Mouse (Mus musculus) forebrain, embryonic 16.5 days (tissue): ENCODE measurements around the gene Pxt1. TPM values are rescaled to one million over a fixed set of nuclear protein-coding genes. Genes with fewer than 3 reads are reported as not detected.

Experiments
- ATAC-seq: fragments of 200-750 bp; cut with Nextera tagmentation; 2 replicates; pipeline ENCODE4 v1.8.0; 2017; ENCODE audit warnings: mild to moderate bottlenecking, moderate library complexity
- H3K27ac ChIP-seq: fragments of 300-500 bp; sonication (generic); 2 replicates; pipeline ENCODE4 v1.5.1; 2014; ENCODE audit warnings: low read length, control low read depth
- H3K27me3 ChIP-seq: fragments of 300-500 bp; sonication (generic); replicated peaks from 2 replicates; pipeline ENCODE4 v1.6.1; 2014; ENCODE audit warnings: low read length; ENCODE audit not compliant: control insufficient read depth, insufficient read depth
- H3K36me3 ChIP-seq: fragments of 300-500 bp; sonication (generic); 2 replicates; pipeline ENCODE4 v1.6.1; 2014; ENCODE audit not compliant: control insufficient read depth, insufficient read depth
- H3K4me1 ChIP-seq: fragments of 300-500 bp; sonication (generic); replicated peaks from 2 replicates; pipeline ENCODE4 v1.6.1; 2014; ENCODE audit warnings: low read length; ENCODE audit not compliant: control insufficient read depth, insufficient read depth
- H3K4me2 ChIP-seq: fragments of 300-500 bp; sonication (generic); 2 replicates; pipeline ENCODE4 v1.6.1; 2014; ENCODE audit warnings: mild to moderate bottlenecking, low read length, control low read depth
- H3K4me3 ChIP-seq: fragments of 300-500 bp; sonication (generic); replicated peaks from 2 replicates; pipeline ENCODE4 v1.5.1; 2014; ENCODE audit warnings: mild to moderate bottlenecking, low read length, control low read depth
- H3K9ac ChIP-seq: fragments of 300-500 bp; sonication (generic); replicated peaks from 2 replicates; pipeline ENCODE4 v1.6.1; 2014; ENCODE audit warnings: low read depth, low read length, control low read depth
- H3K9me3 ChIP-seq: fragments of 300-500 bp; sonication (generic); 2 replicates; pipeline ENCODE4 v1.6.1; 2016; ENCODE audit warnings: low read length; ENCODE audit not compliant: control insufficient read depth
- WGBS: fragments of 180-500 bp; shearing (Covaris S2); extraction: QIAGEN DNeasy Blood & Tissue Kit; methylation state at CpG from one replicate; pipeline ENCODE4 v1.1.7; 2014; 5-methylcytosine and 5-hydroxymethylcytosine counted together
- polyA plus RNA-seq: library from polyadenylated mRNA; unstranded; fragments of >200 nt; fragmentation: Nextera tagmentation; extraction: Ambion mirVana; gene quantifications from 2 replicates; pipeline ENCODE4 v1.2.1, GENCODE M21; 2015

The Pxt1 gene
- polyA plus RNA-seq, 1 experiment from 2014 or later: not detected

DNA sequence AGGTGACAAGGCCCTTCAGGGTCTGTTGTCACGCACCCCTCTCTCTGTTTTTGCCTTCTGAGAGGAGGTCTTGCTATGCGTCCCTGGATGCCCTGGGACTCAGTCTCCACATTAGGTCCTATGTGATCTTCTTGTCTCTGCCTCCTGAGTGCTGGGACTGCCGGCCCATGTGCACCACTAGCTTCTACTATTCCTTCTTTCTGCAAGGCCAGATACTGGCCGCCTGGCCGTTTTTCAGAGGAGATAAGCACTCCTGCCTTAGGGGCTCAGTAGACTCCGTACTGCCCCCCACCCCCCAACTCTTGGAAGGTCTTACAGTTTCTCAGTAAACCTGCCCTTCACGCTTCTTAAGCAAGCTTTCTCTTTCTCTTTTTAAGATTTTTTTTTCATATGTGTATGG lies 7.5 kb downstream of the Pxt1 start:
- no peak for ATAC-seq
- Histone ChIP-seq H3K4me2 (no peak overlapping the region), H3K27ac (no peak overlapping the region), H3K36me3 (no peaks in the 10 kb centered on the region), H3K4me1 (no peaks in the 10 kb centered on the region), H3K9me3 (no peaks in the 10 kb centered on the region), H3K4me3 (no peak overlapping the region), H3K9ac (no peak overlapping the region), H3K27me3 (no peaks in the 10 kb centered on the region)
- WGBS: 91% methylated on average over 7 of the region's 7 CpGs

DNA sequence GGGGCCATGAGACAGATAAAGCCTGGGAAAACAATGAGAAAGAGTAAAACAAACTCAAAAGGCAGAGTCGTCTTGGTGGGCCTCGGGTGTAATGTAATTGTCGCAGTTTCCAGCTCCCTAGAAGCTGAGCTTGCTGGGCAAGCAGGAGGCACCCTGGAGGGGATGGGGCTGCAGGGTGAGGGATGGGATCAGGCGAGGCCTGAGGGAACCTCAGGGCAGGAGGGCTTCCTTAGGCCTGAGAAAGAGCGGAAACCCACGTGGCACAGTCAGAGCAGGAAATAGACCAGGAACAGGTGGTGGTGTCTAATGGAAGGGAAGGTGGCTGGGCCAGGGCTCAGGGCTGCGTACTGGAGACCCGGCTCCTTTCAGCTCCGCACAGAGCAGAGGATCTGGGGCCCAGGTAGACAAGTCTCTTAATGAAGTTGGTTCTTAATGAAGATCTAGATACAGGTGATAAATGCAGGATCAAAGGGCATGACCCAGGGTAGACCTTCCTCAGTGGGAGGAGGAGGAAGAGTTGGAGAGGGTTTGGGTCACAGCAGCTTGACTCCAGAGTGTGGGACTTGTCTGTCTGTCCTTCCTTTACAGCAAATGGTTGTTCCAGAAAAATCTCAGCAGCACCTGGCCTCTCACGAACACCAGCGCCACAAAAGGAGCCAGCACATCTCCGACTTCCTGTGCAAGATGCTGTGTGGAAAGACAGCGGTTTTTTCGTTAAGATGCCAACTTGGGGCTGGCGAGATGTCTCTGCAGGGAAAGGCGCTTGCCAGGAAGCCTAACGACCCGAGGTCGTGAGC lies 9.3 kb downstream of the Pxt1 start:
- H3K27me3 ChIP-seq: no peaks in the 10 kb centered on the region
- H3K9ac ChIP-seq: no peak overlapping the region
- H3K4me3 ChIP-seq: no peak overlapping the region
- 74% methylated on average over 19 of the region's 19 CpGs for WGBS
- H3K27ac ChIP-seq: no peak overlapping the region
- no peaks in the 10 kb centered on the region for H3K9me3 ChIP-seq
- no peaks in the 10 kb centered on the region for H3K36me3 ChIP-seq
- H3K4me2 ChIP-seq: no peak overlapping the region
- H3K4me1 ChIP-seq: peaks cover 8% of the 10 kb centered on the region
- ATAC-seq: no peak

DNA sequence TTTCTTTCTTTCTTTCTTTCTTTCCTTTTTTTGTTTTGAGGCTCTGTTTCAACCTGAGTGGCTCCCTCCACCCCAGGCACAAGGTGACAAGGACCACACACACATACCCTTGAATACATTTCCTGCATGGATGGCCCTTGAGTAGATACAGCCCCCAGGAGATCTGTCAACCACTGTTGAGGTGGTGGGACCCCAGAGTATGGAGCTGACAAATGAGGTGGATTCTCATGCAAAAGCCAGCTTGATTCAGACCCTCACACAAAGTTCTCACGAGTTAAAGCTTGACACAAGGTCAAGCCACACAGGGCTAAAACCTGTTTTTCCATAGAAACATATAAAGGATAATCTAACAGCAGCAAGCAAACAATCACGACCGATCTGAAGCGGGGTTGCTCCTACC lies 11.4 kb downstream of the Pxt1 start:
- H3K9me3 ChIP-seq: no peaks in the 10 kb centered on the region
- 87% methylated on average over 4 of the region's 4 CpGs for WGBS
- peaks cover 8% of the 10 kb centered on the region for H3K4me1 ChIP-seq
- H3K27ac ChIP-seq: no peak overlapping the region
- H3K36me3 ChIP-seq: no peaks in the 10 kb centered on the region
- no peak overlapping the region for H3K4me3 ChIP-seq
- H3K27me3 ChIP-seq: no peaks in the 10 kb centered on the region
- no peak overlapping the region for H3K9ac ChIP-seq
- ATAC-seq: no peak
- no peak overlapping the region for H3K4me2 ChIP-seq

DNA sequence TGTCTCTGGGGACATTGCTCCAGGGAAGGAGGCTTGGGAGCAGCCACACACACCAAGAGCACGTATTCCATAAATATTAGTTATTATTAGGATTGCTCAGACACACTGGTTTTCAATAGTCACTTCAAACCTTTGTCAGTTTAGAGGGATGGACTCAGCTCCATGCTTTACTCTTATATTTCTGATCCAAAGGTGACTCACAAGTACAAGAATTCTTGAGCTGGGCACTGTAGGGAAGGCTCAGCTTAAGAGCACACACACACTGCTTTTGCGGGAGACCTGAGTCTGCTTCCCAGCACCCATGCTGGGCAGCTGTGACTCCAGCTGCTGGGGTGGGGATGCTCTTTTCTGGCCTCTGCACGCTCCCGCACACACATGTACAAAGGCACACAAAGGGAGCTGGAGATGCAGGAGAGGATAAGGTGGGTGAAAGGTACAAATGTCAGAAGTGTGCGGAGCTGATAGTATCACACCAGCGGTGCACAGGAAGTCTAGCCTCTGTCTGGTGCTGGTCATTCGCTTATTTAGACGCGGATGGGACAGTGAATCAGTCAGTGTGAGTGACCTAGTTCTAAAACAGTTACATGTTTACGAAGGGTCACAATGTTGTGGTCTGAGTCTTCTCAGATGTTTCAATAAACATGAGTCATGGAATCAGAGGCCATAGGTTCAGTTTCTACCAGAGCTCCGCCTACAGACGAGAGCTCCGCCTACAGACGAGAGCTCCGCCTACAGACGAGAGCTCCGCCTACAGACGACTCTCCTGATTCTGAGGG lies 12.0 kb downstream of the Pxt1 start:
- H3K27ac ChIP-seq: no peak overlapping the region
- no peaks in the 10 kb centered on the region for H3K27me3 ChIP-seq
- H3K9ac ChIP-seq: no peak overlapping the region
- no peak for ATAC-seq
- no peak overlapping the region for H3K4me2 ChIP-seq
- H3K36me3 ChIP-seq: no peaks in the 10 kb centered on the region
- H3K4me3 ChIP-seq: no peak overlapping the region
- WGBS: 92% methylated on average over 18 of the region's 18 CpGs
- H3K4me1 ChIP-seq: peaks cover 8% of the 10 kb centered on the region
- no peaks in the 10 kb centered on the region for H3K9me3 ChIP-seq

DNA sequence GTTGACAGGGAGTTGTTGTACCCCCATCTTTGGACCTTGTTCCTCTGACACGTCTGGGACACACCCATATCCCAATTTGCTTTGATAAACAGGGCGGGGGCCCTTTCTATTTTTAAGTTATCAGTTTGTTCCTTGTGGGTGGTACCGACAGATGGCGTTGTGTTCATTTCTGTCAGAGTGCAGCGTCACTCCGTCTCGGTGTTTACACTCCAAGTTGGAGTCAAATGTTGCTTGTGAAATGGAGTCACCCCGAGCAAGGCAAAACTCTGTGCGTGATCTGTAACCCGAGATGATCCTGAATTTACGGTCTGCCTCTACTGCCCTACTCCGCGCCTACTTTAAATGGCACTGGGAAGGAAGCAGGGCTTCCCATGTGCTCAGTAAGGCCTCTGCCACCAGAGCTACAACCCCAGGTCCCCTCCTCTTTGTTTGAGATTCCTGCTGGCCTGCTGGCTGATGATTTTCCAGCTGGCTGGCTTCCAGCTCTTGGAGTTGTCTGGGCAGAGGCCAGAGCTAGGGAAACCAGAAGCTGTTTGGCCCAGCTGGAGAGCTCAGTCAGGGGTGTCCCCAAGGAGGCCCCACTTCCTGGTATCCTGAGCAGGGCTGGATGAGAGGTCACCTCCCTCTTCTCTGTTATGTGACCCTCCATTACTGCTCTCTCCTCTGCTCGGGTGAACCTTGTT lies 13.1 kb downstream of the Pxt1 start:
- Histone ChIP-seq H3K4me1 (peaks cover 8% of the 10 kb centered on the region), H3K4me2 (peak overlapping the region; percentile 7; the same call in 1 of the 2 replicates), H3K27me3 (no peaks in the 10 kb centered on the region), H3K27ac (no peak overlapping the region; the same call in 1 of the 2 replicates), H3K9ac (no peak overlapping the region), H3K4me3 (no peak overlapping the region), H3K9me3 (no peaks in the 10 kb centered on the region), H3K36me3 (no peaks in the 10 kb centered on the region)
- WGBS: 25% methylated on average over 14 of the region's 14 CpGs
- ATAC-seq: peak; percentile 63

DNA sequence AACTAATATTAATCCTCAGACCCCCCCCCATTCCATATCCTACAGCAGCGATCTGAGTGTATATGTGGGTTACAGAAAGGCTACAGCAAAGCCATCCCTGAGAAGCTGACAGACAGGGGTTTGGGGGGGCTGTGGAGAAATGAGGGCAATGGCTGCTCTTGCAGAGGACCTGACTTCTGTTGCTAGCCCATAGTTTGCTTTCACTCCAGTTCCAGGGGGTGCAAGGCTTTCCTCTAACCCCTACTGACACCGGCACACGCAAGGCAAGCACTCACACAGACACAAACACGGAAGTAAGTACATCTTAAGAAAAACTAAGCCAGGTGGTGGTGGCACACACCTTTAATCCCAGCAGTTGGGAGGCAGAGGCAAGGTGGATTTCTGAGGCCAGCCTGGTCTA lies 14.3 kb downstream of the Pxt1 start:
- no peak for ATAC-seq
- Histone ChIP-seq H3K4me2 (no peak overlapping the region), H3K36me3 (no peaks in the 10 kb centered on the region), H3K4me3 (no peak overlapping the region), H3K4me1 (peaks cover 8% of the 10 kb centered on the region), H3K9me3 (no peaks in the 10 kb centered on the region), H3K9ac (no peak overlapping the region), H3K27me3 (no peaks in the 10 kb centered on the region), H3K27ac (no peak overlapping the region)
- 93% methylated on average over 4 of the region's 4 CpGs for WGBS

DNA sequence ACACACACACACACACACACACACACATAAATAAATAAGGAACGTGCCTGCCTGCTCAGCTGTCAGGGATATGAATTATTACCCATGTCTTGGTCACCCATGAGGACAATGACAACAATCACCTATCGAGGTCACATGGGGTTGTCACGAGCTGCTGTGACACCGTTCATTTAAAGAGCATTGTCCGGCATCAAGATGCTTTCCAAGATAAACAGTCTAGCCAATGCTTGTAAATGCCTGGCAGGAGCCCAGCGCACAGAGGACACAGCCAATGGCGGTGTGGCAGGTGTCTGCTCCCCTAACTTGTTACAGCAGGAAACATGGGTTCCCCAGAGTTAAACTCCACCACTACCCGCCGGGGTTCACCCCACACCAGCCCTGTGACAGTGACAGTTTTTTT lies 15.6 kb downstream of the Pxt1 start:
- no peaks in the 10 kb centered on the region for H3K27me3 ChIP-seq
- 87% methylated on average over 9 of the region's 9 CpGs for WGBS

DNA sequence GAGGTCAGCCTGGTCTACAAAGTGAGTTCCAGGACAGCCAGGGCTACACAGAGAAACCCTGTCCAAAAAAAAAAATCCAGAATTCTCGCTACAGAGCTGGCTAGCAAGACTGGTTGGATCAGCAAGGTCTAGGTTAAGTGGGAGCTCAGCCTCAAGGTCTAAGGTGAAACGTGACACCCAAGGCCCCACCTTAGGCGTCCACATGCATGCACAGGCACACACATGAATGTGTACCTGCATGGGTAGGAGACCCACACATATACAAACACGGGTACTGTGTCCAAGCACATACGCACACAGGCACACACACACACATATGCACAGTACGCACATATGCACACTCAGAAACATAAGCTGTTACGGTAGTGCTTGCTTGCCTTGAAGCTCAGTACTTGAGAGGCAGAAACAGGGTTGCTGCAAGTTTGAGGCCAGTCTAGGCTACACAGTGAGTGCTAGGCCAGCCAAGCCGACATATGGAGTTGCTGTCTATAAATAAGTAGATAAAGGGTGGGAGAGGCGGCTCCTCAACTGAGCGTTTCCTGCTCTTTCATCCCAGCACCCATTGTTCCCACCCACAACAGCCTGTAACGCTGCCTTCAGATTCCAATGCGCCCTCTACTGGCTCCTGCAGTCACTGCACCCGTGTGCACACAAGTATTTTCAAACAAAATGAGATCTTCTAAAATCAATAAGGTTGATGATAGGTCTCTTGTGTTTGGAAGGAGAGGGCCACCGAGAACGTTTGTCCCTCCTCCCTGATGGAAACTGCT lies 16.6 kb downstream of the Pxt1 start:
- ATAC-seq: no peak
- 51% methylated on average over 15 of the region's 15 CpGs for WGBS
- Histone ChIP-seq H3K9ac (no peak overlapping the region), H3K4me2 (no peak overlapping the region), H3K36me3 (no peaks in the 10 kb centered on the region), H3K27me3 (no peaks in the 10 kb centered on the region), H3K4me3 (no peak overlapping the region), H3K27ac (no peak overlapping the region), H3K9me3 (no peaks in the 10 kb centered on the region), H3K4me1 (peaks cover 8% of the 10 kb centered on the region)

More for the DNA sequence above, 15.6 kb downstream of the Pxt1 start:
- H3K36me3 ChIP-seq: no peaks in the 10 kb centered on the region
- peaks cover 8% of the 10 kb centered on the region for H3K4me1 ChIP-seq
- no peak overlapping the region for H3K4me2 ChIP-seq
- H3K9ac ChIP-seq: no peak overlapping the region
- no peak overlapping the region for H3K4me3 ChIP-seq
- no peaks in the 10 kb centered on the region for H3K9me3 ChIP-seq
- H3K27ac ChIP-seq: no peak overlapping the region
- ATAC-seq: no peak
